Mouse (Mus musculus) forebrain, embryonic 11.5 days (tissue): Measurements from ENCODE around the gene Prmt3. TPM values are rescaled to one million over a fixed set of nuclear protein-coding genes. Genes with fewer than 3 reads are reported as not detected.

Source experiments
- ATAC-seq: fragments of 200-750 bp; cut with Nextera tagmentation; replicated peaks from 2 replicates; pipeline ENCODE4 v1.8.0; 2017; ENCODE audit warnings: moderate TSS enrichment; ENCODE audit not compliant: low FRiP score
- DNase-seq: peaks from one replicate; pipeline ENCODE4 v3.0.0-alpha.2; 2017; ENCODE audit warnings: low spot score
- H3K27ac ChIP-seq: fragments of 300-500 bp; sonication (generic); 2 replicates; pipeline ENCODE4 v1.5.1; 2014; ENCODE audit warnings: low read depth, low read length
- H3K27me3 ChIP-seq: fragments of 300-500 bp; sonication (generic); 2 replicates; pipeline ENCODE4 v1.6.1; 2014; ENCODE audit warnings: mild to moderate bottlenecking, low read length, mixed read lengths; ENCODE audit not compliant: control insufficient read depth, insufficient read depth
- H3K36me3 ChIP-seq: fragments of 300-500 bp; sonication (generic); 2 replicates; pipeline ENCODE4 v1.6.1; 2014; ENCODE audit warnings: mild to moderate bottlenecking, low read length, moderate library complexity, mixed read lengths; ENCODE audit not compliant: control insufficient read depth, insufficient read depth
- H3K4me1 ChIP-seq: fragments of 300-500 bp; sonication (generic); replicated peaks from 2 replicates; pipeline ENCODE4 v1.6.1; 2014; ENCODE audit warnings: low read length, mixed read lengths; ENCODE audit not compliant: control insufficient read depth, insufficient read depth
- H3K4me2 ChIP-seq: fragments of 300-500 bp; sonication (generic); 2 replicates; pipeline ENCODE4 v1.6.1; 2014; ENCODE audit warnings: low read depth, mild to moderate bottlenecking, low read length, moderate library complexity, mixed read lengths; ENCODE audit not compliant: severe bottlenecking
- H3K4me3 ChIP-seq: fragments of 300-500 bp; sonication (generic); 2 replicates; pipeline ENCODE4 v1.5.1; 2014; ENCODE audit warnings: low read depth, low read length
- H3K9ac ChIP-seq: fragments of 300-500 bp; sonication (generic); 2 replicates; pipeline ENCODE4 v1.6.1; 2014; ENCODE audit warnings: low read length
- H3K9me3 ChIP-seq: fragments of 300-500 bp; sonication (generic); 2 replicates; pipeline ENCODE4 v1.6.1; 2016; ENCODE audit warnings: low read length, mixed read lengths; ENCODE audit not compliant: control insufficient read depth
- WGBS: fragments of 180-500 bp; shearing (Covaris S2); extraction: QIAGEN DNeasy Blood & Tissue Kit; methylation state at CpG from one replicate; pipeline ENCODE4 v1.1.7; 2014; 5-methylcytosine and 5-hydroxymethylcytosine counted together
- polyA plus RNA-seq: library from polyadenylated mRNA; unstranded; fragments of >200 nt; fragmentation: Nextera tagmentation; extraction: Ambion mirVana; gene quantifications from 2 replicates; pipeline ENCODE4 v1.2.1, GENCODE M21; 2014

Prmt3 gene
- polyA plus RNA-seq, 1 experiment from 2014 or later = 63.8 TPM

DNA sequence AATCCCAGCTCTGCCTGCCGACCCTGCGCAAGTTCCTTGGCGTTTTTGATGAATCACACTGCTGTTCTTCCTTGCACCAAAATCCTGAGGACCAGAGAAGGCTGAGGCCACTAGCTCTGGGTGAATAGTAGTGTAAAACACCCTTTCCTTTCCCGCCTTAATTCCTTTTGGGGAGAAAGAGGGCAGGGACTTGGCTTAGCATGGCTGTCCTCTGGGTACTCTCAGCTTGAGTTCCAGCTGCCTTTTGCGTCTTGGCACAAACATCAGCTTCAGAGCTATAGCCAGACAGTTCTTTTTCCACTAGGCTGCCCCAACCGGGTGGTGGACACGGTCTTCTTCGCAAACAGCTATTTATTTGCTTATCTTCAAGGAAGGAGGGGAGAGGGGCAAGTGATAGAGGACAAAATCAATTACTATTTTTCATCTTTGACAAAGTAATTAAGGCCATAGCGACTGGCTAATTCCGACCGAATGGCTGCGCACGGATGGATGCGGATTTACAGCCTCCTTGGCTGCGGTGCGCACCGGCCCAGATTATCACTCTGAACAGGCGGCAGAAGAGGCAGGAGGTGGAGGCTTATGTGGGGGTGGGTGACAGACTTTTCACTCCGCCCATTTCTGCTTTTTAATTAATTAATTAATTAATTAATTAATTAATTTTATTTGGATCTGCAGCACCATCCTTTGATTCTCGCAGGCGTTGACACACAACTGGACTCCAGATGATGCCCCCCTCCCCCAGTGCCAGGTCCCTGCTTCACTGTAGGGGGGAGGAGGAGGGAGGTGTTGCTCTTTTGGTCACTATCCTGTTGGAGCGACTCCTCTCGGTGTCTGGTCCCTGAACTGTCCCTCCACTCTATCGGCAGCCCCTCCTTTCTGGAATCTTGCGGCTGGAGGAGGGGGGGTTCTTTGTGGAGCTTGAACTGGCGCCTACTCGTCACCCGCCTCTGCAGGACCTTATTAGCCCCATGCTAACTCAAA lies 129.3 kb downstream of the Prmt3 start:
- 0 out of 2 replicates have a peak, but pooled peaks cover 4% of the 10 kb centered on the region for H3K4me1 ChIP-seq
- DNase-seq (peak; percentile 52), ATAC-seq (peak; percentile 32; the same call in 1 of the 2 replicates)
- peaks cover 85% of the 10 kb centered on the region for H3K27me3 ChIP-seq
- H3K4me2 ChIP-seq = no peak overlapping the region
- under 1% methylated on average over 28 of the region's 28 CpGs for WGBS
- H3K4me3 ChIP-seq = no peak overlapping the region
- no peaks in the 10 kb centered on the region for H3K9me3 ChIP-seq
- no peaks in the 10 kb centered on the region for H3K36me3 ChIP-seq
- no peak overlapping the region for H3K27ac ChIP-seq
- H3K9ac ChIP-seq = no peak overlapping the region

Other genes with a start within 250 kb of the Prmt3 start
- 31.0 and 33.3 TPM in 2 replicates for gene Dbx1, start 141.5 kb upstream of the Prmt3 start, polyA plus RNA-seq
- 2.5 and 3.0 TPM in 2 replicates for gene Htatip2, start 19.2 kb upstream of the Prmt3 start, polyA plus RNA-seq
- not detected in 2 replicates for gene Slc6a5, start 131.8 kb downstream of the Prmt3 start, polyA plus RNA-seq
- 0.92 and 1.1 TPM in 2 replicates for gene Nell1, start 196.5 kb downstream of the Prmt3 start, polyA plus RNA-seq